Mouse (Mus musculus): ENCODE results near the gene 6430628N08Rik.
A peak's percentile ranks its signal among the peaks of the same experiment; 100 is the strongest.

The 6430628N08Rik gene

DNA sequence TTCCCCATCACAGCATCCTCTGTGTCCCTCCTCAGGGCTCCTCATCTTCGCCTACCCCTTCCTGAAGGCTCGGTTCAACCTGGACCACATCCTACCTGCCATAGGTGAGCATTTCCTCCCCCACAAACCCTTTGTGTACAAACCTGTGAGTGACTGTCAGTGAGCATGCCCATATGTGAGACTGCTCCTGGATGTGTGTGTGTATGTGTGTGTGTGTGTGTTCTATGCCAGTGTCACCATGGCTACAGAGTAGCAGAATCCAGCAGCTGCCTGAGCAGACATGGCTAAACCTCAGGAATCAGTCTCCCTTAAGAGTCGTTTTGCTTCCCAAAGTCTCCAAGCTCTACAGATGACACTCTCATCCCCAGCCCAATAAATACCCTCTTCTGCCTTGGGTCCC, 4.6 kb upstream of the 6430628N08Rik start:
- no peak for DNase-seq (ENCODE audit: extremely low read depth, low read depth)

DNA sequence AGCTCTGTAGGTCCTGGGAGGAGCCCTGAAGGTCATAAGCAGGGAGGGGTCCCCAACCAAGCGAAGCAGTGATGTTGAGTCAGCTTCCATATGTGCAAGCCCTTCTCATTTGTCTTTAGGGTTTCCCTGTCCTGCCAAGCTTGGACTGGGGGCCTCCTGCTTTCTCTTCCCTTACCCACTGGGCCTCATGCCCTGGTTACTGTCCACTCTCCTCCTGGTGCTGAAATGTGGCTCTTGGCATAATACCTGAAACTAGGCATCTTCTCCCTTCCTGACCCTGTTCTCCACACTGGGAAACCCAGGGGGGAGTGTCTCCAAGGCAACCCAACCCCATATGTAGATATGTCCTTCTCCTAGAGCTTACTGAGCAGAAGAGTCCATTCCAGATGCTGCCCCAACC, 3.6 kb upstream of the 6430628N08Rik start:
- DNase-seq (ENCODE audit: extremely low read depth, low read depth): peak; percentile 4

DNA sequence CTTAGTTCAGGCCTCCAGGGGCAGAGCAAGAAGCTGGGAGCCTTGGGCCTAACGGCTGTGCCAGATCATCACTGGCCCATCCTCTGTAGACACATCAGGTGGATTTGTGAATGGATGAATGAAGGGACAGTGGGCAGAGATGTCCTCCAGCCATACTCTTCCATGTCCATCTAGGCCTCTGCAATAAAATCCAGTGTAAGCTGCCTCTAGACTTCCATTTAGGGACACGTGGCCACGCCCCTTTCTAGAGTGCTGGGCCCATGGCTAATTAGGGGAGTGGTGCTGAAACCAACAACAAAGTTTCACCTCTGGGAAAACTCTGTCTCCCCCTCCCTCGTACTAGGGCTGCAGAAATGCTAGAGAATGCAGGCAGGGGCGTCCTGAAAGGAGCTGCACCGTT, 399 bp upstream of the 6430628N08Rik start:
- no peak for DNase-seq (ENCODE audit: extremely low read depth, low read depth)

DNA sequence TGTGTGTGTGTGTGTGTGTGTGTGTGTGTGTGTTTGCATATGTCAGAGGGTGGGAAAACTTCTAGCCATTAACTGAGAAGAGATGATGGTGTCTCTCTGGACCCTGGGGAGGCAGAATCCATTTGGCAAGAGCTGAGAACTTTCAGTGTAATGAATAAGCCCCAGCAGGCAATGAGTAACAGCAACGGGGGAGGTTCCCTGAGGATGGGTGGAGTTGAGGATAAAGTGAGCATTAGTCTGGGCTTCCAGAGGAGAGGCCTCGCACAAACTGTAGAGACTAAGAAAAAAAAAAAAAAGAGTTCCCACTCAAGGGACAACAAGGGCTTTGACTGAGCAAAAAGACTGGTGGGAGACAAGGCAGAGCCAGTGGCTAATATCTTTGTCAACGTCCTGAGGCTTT, 3.8 kb downstream of the 6430628N08Rik start:
- no peak for DNase-seq (ENCODE audit: extremely low read depth, low read depth)

DNA sequence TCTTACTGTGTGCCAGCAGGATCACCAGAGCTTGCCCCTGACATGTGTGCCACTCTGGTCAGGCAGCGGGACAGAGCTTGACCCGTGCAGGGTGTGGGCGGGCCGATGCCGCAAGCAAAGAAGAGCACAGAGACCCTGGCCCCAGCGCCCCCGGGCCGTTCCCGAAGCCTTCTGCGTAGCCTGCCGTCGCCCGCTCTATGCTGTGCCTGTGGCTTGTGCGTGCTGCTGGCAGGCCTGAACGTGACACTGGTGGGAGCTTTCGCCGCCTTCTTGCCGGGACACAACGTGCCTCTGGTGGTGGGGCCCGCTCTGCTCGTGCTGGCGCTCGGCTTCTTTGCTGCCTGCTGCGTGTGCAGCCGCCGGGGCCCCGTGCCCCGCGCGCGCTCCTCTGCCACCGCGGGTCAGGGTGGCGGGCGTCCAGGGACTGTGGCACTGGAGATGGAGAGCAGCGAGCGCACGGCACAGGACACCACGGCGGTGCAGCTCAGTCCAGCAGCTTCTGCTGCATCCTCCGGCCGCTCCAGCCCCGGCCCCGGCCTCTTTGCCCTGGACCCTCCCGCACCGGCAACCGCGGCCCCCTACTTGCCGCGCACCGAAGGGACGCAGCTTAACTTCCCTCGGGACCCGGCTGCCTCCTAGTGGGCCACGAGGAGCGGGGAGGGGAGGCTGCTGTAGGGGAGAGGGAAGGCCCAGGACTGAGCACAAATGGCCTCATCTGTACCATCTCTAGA, 7.6 kb downstream of the 6430628N08Rik start:
- DNase-seq (ENCODE audit: extremely low read depth, low read depth): no peak

DNA sequence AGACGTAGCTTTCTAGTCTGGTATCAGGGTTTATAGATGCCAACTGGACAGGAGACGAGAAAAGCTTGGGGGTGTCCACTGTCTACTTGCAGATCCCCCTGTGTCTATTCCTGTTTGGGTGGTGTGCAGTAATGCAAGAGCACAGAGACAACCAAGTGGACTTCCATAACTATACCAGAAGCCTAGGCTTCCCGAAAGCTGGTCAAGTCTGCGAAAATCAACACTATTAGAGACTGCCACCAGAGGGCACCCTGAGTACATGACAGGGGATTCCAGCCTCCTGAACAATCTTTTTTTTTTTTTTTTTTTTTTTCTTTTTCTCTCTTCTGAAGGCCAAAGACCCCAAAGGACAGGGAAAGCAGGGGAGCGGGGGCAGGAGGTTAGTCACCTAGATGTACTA, 12.4 kb downstream of the 6430628N08Rik start:
- DNase-seq (ENCODE audit: extremely low read depth, low read depth): peak; percentile 33

DNA sequence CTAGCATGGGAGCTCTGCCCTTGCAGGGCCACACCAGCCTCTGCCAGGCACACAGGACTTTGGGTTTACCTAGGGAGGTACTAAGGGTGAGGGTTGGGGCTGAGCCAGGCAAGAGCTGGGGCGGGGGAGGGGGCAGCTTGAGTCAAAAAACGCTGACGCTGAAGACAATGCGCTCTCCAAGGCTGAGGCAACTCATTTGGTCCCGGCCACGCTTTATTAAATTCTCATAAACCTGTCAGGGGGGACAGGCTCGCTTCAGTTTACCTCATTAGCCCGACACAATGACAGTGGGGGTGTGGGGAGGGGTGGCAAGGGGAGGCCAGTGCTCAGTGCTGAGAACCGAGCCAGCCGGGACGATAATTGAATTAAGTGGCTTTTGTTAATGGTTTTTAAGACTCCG, 13.9 kb downstream of the 6430628N08Rik start:
- DNase-seq (ENCODE audit: extremely low read depth, low read depth): no peak

DNA sequence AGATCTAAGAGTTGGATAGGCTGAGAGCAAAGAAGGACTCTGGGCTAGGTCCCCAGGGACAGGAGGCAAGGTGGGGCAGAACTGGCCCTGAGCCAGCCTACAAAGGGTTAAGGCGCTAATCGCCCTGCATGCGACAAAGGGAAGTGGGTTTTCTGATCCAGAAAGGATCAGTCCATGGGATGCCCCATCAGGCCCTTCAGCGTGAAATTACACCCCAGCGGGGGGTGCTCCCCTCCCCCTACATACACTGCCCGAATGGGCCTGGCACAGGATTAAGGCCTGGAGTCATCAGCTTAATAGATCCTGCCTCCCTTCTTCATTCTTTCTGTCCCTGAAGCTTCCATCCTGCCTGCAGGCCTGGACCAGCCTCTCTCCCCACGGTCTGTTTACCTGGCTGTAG, 15.2 kb downstream of the 6430628N08Rik start:
- no peak for DNase-seq (ENCODE audit: extremely low read depth, low read depth)

DNA sequence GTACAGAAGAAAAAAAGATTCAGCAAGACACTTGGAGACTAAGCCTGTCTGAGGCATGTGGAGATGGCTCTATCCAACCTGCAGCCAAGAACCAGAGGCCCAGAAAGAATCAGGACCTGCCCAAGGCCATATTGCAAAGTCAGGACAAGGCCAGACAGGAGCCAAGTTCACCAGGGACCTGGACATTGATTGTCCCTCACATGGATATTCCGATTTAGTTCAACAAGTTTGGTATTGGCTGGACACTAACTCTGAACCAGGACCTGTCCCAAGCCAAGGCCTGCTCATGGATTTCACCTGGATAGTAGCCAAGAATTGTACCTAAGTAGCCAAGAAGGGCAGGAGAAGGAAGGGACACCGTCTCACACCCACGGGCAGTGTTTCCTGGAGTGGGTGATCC, 16.3 kb downstream of the 6430628N08Rik start:
- DNase-seq (ENCODE audit: extremely low read depth, low read depth): no peak

DNA sequence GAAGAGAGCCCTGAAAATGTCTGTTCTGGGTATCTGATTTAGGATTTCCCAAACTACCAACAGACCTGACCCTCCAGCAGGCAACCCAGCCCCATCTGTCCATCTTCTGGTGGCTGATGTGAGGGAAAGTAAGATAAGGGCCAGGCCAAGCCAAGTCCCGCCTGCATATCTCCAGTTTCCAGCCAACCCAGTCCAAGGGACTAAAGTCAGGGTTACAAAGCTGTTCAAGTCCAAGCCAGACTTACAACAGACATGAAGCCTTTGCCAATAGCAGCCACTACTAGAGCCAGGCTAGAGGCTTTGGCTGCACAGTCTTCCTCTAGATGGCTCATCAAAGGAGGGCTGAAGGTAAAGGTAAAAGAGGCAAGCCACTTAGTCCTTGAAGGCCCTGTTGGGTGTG, 17.5 kb downstream of the 6430628N08Rik start:
- no peak for DNase-seq (ENCODE audit: extremely low read depth, low read depth)

DNA sequence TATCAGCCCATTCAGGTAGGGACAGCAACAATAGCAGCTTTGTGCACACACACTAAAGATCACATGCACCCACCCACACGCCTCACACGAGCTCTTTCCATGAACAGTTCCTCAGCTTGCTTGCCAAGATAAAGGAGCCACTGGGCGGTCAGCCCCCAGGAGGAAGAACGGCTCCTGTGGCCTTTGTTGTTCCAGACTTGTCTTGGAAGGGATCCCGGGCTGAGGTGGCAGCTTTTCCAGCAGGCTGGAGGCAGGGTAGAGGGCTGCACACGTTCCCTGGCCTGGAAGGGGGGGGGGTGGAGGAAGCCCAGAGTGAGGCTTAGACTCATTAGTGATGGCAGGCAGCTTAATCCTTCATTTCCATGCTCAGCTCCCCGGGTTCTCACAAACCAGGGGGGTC, 18.2 kb downstream of the 6430628N08Rik start:
- no peak for DNase-seq (ENCODE audit: extremely low read depth, low read depth)

DNA sequence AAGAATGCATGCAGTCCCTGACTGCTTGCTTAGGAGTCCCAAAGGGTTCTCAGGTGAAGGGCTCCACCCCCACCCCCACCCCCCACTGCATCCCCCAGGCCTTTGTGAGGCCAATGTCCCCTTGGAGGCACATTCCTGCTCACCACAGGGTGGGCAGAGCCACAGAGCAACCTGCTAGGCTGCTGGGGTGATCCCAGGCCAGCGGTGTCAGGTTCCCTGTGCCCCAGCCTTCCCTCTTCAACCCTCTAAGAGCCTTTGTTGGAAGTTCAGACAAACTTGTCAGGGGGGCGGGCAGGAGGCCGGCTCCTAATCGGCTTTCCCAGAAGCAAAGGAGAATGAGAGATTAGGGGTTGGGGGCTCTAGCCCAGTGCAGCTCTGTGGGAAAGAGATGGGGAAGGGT, 21.1 kb downstream of the 6430628N08Rik start:
- no peak for DNase-seq (ENCODE audit: extremely low read depth, low read depth)

DNA sequence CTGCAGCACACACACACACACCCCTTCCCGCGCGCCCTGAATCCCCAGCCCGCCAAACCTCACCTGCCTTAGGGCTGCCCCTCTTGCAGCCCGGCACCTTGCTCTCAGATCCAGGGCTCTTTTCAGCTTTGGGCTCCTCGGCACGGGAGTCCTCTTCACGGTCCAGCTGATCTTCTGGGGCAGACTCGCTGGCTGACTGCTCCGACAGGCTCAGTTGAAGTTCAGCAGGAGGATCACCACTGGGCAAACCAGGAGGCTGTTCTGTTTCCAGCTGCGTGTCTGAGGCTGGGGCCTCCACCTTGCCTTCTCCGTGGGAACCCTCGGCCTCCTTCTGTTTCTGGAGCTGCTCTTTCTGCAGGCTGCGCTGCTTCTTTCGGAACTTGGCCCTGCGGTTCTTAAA, 29.4 kb downstream of the 6430628N08Rik start:
- DNase-seq (ENCODE audit: extremely low read depth, low read depth): no peak

DNA sequence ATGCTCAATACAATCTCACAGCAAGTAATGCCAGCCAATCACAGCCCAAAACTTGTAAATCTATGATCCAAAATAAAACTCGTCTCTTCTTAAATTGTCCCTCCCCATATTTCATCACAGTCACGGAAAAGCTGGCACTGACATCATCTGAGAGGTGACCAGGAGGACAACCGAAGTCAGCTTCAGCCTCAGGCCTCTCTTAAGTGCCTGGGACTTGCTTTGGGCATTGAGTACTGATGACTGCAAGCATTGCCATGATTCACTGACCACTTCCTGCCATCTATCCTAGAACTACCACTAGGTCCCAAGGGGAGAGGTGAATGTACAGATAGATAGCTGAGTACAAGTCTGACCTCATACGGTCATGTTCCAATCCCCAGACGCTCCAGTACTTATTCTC, 32.2 kb downstream of the 6430628N08Rik start:
- DNase-seq (ENCODE audit: extremely low read depth, low read depth): no peak

DNA sequence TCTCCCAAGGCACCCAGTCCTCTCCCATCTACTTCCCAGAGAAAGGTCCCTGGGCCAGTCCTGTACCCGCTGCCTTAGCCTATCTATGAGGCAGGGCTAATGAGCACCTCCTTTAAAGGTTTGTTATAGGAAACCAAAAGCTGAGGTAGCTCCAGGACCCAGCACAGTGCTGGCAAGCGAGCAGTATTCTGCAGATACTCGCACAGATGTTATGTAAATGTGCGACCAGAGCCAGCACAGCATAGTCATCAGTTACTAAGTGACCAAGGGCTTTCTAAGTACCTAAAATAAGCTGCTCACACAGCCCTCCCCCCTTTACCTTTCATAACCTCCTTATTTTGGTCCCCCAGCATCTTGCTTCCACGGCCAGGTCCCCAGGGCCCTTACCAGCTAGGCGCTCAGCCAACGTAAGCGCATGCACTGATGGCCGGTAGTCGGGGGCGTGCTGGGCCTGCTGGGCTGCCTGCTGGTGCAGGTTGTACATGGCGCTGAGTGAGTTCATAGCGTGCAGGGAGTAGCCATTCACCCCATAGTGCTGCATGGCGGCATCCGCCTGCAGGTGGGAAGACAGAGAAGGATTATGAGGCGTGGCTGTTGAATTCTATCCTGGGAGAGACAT, 32.9 kb downstream of the 6430628N08Rik start:
- DNase-seq (ENCODE audit: extremely low read depth, low read depth): no peak

DNA sequence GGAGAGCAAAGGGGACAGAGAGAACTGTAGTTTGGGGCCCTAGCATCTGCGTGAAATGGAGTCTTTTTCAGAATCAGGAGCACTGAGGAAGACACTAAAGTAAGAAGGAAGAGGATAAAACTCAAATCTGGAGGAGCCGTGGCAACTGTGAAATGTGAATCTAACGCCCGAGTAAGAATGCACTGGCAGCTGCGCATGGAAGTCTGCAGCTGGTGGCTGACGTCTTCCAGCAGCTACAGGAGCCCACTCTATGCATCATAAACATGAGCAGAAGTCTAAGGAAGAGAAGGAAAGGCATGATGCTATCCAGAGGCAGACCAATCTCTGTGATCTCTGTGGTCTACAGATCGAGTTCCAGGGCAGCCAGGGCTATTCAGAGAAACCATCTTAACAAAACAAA, 37.2 kb downstream of the 6430628N08Rik start:
- no peak for DNase-seq (ENCODE audit: extremely low read depth, low read depth)

DNA sequence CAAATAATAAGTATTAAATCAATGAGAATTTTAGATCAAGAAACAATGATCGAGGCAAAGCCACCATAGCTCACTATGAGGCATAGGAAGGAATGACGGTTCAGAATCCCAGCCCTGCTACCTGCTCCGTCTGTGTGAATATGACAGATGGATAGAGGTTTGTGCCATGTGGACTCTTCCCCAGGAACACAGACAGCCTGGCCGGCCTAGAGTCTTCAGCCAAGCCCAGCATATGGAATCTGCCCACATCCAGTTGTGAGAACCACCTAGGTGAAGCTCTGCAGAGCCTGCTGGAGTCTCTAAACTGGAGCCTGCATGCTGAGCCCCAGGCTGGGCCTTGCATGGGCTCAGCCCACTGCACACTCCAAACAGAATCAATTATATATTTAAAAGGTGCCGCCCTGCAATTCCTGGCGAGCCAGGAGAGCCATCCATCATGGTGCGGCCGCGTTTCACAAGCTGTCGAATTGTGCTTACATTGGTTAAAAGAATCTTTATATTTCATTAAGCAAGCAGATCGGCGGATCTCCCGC, 41.2 kb downstream of the 6430628N08Rik start:
- no peak for DNase-seq (ENCODE audit: extremely low read depth, low read depth)

DNA sequence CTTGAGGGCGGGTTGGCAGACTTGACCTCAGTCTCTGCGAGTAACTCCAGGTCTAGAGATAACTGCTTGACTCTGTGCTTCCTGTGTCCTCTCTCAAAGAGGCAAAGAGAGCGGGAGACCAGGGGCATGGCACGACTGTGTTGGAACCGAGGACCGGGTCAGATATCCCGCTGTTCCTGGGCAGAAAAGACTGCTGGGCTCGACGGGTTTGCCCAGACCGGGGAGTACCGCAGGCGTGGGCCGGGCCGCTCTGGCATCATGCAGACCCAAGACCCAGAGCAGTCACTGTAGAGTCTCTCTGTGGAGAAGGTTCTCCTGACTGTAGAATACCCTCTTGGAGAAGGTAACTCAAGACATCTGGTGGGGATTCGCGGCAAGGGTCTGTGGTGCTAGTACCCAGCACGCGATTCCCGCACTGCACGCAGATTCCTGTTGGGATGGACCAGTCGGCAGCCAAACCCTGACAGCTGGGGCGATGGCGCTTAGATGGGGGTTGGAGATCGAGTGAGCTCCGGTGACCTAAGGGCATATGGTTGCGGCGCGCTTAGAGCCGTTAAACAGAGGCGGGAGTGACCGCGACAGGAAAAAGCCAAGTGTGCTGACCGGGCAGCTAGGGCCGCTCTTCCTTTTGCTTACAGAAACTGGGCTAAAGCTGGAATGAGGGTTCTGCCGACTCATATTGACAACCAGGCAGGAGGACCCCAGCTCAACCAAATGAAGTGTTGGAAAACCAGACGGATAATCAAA, 45.5 kb downstream of the 6430628N08Rik start:
- no peak for DNase-seq (ENCODE audit: extremely low read depth, low read depth)

DNA sequence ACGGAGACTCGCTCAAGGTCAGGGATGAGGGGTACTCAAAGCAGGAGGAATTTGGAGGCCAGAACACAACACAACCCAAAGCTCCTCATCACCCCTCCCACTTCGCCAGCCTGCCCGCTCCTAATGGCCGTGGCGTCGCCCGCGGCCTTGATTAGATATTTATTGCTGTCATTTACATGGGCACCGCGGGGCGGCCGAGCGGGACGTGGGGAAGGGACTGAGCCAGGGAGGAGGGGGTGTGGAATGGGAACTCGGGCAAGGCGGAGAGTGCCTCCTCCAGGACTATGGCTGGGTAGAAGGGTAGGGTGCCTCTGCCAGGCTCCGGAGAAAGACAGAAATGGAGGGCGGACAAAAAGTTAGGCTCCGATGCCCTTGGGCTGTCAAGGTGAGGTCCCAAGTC, 46.2 kb downstream of the 6430628N08Rik start:
- no peak for DNase-seq (ENCODE audit: extremely low read depth, low read depth)

DNA sequence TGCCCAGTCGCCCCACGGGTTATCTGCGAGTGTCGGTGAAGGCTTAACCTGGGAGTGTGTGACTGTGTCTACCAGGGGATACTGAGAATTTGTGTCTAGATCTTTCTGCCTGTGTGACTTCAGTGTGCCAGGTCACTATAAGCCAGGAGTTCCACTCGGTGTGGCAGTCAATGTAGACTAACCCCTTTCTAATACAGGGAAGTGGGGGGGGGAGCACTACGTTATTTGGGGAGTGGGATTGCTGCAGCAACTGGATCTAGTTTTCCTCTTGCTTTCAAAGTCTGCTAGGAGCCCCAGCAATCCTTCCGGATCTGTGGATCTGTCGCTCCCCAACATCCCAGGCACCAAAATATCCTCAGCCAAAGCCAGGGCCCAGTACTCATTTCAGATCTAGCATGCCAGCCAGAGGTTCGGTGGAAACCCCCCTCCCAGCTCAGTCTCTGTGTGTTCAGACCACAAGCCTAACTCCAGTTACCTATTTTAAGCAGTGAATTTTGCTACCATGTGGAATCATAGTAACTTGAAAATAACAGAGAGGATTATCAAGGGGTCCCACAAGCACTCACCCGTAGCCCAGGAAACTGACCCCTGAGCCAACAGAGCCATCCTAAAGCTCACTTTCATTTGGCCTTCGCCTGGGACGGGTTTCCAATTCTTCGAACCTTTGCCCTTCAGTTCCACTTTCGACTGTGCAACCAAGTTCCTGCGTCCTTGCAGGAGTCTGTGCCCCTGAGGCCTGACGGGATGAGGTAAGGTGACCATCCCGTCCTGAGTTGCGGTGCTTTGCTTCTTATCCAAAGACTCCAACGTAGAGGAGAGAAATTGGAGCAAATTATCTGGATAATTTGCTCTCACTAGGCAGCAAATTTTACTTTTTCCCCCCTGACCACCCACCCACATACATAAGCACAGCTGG, 46.9 kb downstream of the 6430628N08Rik start:
- no peak for DNase-seq (ENCODE audit: extremely low read depth, low read depth)

Data from MEL-GATA-1-ER (cell line).